Comparison of ENCODE assay signal across 17 mouse cellular contexts in the genomic region with DNA sequence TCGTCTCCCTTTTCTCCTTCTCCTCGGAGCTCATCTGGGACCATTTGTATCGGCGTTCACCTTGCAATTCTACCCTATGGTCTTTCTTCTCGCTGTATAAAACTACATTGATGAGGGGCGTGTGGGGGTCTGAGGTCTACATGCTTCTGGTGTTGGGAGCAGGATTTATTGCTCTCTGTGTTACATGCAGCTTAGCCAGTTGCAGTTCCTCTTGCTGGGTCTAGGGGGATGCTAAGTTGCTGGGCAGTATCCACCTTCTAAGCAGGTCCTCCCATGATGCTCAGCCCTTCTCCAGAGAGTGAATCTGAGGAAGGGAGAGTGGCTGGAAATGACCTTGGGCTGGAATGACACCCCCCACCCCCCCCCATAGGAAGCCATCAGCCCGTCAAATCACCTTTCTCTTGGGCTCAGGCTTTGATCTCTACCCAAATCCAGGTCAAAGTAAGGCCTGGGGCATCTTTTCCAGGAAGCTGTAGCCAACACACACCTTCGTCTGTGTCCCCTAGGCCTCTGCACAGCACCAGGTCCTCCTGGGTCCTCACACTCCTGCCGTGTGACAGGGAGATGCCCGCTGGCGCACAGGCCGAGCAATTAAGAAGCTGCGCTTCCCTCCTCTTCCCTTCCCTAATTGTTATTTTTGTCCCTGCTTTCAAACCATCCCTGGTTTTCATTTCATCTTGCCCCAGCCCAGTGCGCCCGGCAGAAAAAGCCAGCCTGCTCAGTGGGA.
DNase-seq lines count a peak whose midpoint lies in the region; ATAC-seq and TF ChIP-seq lines count a peak whose summit lies in the region.
"Had no signal": no experiment of that assay in that cellular context is flagged by ENCODE, and none has a peak within 500 bp of the region (broad histone marks: within the 10 kb centered on the region; RNA-seq: fewer than 3 reads in every experiment).

No protein-coding gene starts in this region.

- DNase-seq in hindbrain, postnatal 0 days (ENCODE audit: low spot score): no peak
- peak; percentile 73 for DNase-seq in midbrain, embryonic 11.5 days (ENCODE audit: low spot score, missing footprints)
- no peak for DNase-seq in midbrain, embryonic 10.5 days (ENCODE audit: low spot score)
- no peak for DNase-seq in limb, embryonic 10.5 days (ENCODE audit: low spot score)
- no peak for DNase-seq in stomach, postnatal 0 days (ENCODE audit: low spot score)
- no peak for DNase-seq in natural killer cell, adult 2 months (ENCODE audit: low spot score in 2 of 2)
- no peak for DNase-seq in heart, adult 18-20 months
- DNase-seq: cerebellum, adult 11 months; cerebellum, postnatal 36 days; lung, postnatal 36 days; right cerebral cortex, postnatal 14 days; thymus, adult 2 months had no signal

- no peak overlapping the region for H3K27ac ChIP-seq in hindbrain, postnatal 0 days
- no peak overlapping the region for H3K27ac ChIP-seq in hindbrain, embryonic 13.5 days
- H3K27ac ChIP-seq in midbrain, embryonic 11.5 days (ENCODE audit: low read depth, low read length): no peak overlapping the region
- no peak overlapping the region for H3K27ac ChIP-seq in midbrain, embryonic 10.5 days (replicated peaks)
- peak overlapping the region; percentile 56 for H3K27ac ChIP-seq in limb, embryonic 10.5 days
- H3K27ac ChIP-seq in stomach, postnatal 0 days (replicated peaks): no peak overlapping the region
- H3K27ac ChIP-seq: heart, embryonic 15.5 days; liver, embryonic 12.5 days; neural tube, embryonic 15.5 days had no signal

- no peak for TF ChIP-seq EP300 in stomach, postnatal 0 days (optimal IDR thresholded peaks at IDR 0.05)

- H3K4me3 ChIP-seq in hindbrain, postnatal 0 days (ENCODE audit: low read length): no peak overlapping the region
- H3K4me3 ChIP-seq in hindbrain, embryonic 13.5 days: no peak overlapping the region
- H3K4me3 ChIP-seq in midbrain, embryonic 11.5 days (ENCODE audit: low read depth, low read length): no peak overlapping the region
- H3K4me3 ChIP-seq in midbrain, embryonic 10.5 days: no peak overlapping the region
- H3K4me3 ChIP-seq in limb, embryonic 10.5 days: no peak overlapping the region
- no peak overlapping the region for H3K4me3 ChIP-seq in stomach, postnatal 0 days (ENCODE audit: low read depth, low read length)
- H3K4me3 ChIP-seq: heart, embryonic 15.5 days; liver, embryonic 12.5 days; neural tube, embryonic 15.5 days had no signal

- no peaks in the 10 kb centered on the region for H3K9me3 ChIP-seq in hindbrain, postnatal 0 days (ENCODE audit: low read length)
- no peaks in the 10 kb centered on the region for H3K9me3 ChIP-seq in hindbrain, embryonic 13.5 days
- H3K9me3 ChIP-seq in midbrain, embryonic 11.5 days (ENCODE audit: control insufficient read depth, low read length): no peaks in the 10 kb centered on the region
- no peaks in the 10 kb centered on the region for H3K9me3 ChIP-seq in midbrain, embryonic 10.5 days (replicated peaks)
- no peaks in the 10 kb centered on the region for H3K9me3 ChIP-seq in limb, embryonic 10.5 days (replicated peaks)
- no peaks in the 10 kb centered on the region for H3K9me3 ChIP-seq in stomach, postnatal 0 days (ENCODE audit: control insufficient read depth, low read length)
- H3K9me3 ChIP-seq: heart, embryonic 15.5 days; liver, embryonic 12.5 days; neural tube, embryonic 15.5 days had no signal

- no peaks in the 10 kb centered on the region for H3K4me1 ChIP-seq in hindbrain, postnatal 0 days (ENCODE audit: insufficient read depth, low read length)
- 0 out of 2 replicates have a peak, but pooled peaks cover 3% of the 10 kb centered on the region for H3K4me1 ChIP-seq in hindbrain, embryonic 13.5 days (replicated peaks)
- no peaks in the 10 kb centered on the region for H3K4me1 ChIP-seq in midbrain, embryonic 11.5 days (ENCODE audit: control insufficient read depth, insufficient read depth, low read length)
- H3K4me1 ChIP-seq in midbrain, embryonic 10.5 days: peaks cover 7% of the 10 kb centered on the region
- peaks cover 25% of the 10 kb centered on the region for H3K4me1 ChIP-seq in limb, embryonic 10.5 days
- H3K4me1 ChIP-seq in stomach, postnatal 0 days (replicated peaks; ENCODE audit: control insufficient read depth, insufficient read depth): no peaks in the 10 kb centered on the region
- H3K4me1 ChIP-seq: heart, embryonic 15.5 days; liver, embryonic 12.5 days; neural tube, embryonic 15.5 days had no signal

- peak; percentile 55 for TF ChIP-seq CTCF in hindbrain, postnatal 0 days (IDR thresholded peaks at IDR 0.05; ENCODE audit: low read depth)
- TF ChIP-seq CTCF in stomach, postnatal 0 days (IDR thresholded peaks at IDR 0.05; ENCODE audit: low read depth): peak; percentile 34; the same call in 1 of the 2 replicates

- H3K4me2 ChIP-seq in hindbrain, postnatal 0 days (ENCODE audit: low read depth, low read length): no peak overlapping the region
- no peak overlapping the region for H3K4me2 ChIP-seq in hindbrain, embryonic 13.5 days
- H3K4me2 ChIP-seq in midbrain, embryonic 11.5 days: no peak overlapping the region
- H3K4me2 ChIP-seq in stomach, postnatal 0 days (replicated peaks; ENCODE audit: low read depth): no peak overlapping the region
- H3K4me2 ChIP-seq: heart, embryonic 15.5 days; liver, embryonic 12.5 days; neural tube, embryonic 15.5 days had no signal

- no peak for ATAC-seq in hindbrain, postnatal 0 days
- no peak for ATAC-seq in hindbrain, embryonic 13.5 days (ENCODE audit: low FRiP score)
- no peak for ATAC-seq in midbrain, embryonic 11.5 days (ENCODE audit: low FRiP score)
- no peak for ATAC-seq in stomach, postnatal 0 days (ENCODE audit: low FRiP score, low TSS enrichment)
- ATAC-seq: hindbrain, embryonic 16.5 days; liver, embryonic 12.5 days had no signal

- H3K9ac ChIP-seq in hindbrain, postnatal 0 days (replicated peaks; ENCODE audit: low read length): no peak overlapping the region
- H3K9ac ChIP-seq in hindbrain, embryonic 13.5 days: no peak overlapping the region
- H3K9ac ChIP-seq in midbrain, embryonic 11.5 days (ENCODE audit: low read length): no peak overlapping the region
- no peak overlapping the region for H3K9ac ChIP-seq in stomach, postnatal 0 days (ENCODE audit: low read length)
- H3K9ac ChIP-seq: heart, embryonic 15.5 days; liver, embryonic 12.5 days; neural tube, embryonic 15.5 days had no signal

- 64% methylated on average over 15 of the region's 15 CpGs for WGBS in hindbrain, postnatal 0 days
- 75% methylated on average over 15 of the region's 15 CpGs for WGBS in hindbrain, embryonic 13.5 days
- WGBS in midbrain, embryonic 11.5 days: 72% methylated on average over 15 of the region's 15 CpGs
- WGBS in midbrain, embryonic 10.5 days: 80% methylated on average over 15 of the region's 15 CpGs
- 68% methylated on average over 15 of the region's 15 CpGs for WGBS in limb, embryonic 10.5 days
- WGBS in stomach, postnatal 0 days: 90% methylated on average over 15 of the region's 15 CpGs

- no peaks in the 10 kb centered on the region for H3K27me3 ChIP-seq in hindbrain, postnatal 0 days (ENCODE audit: insufficient read depth, low read length)
- peaks cover 31% of the 10 kb centered on the region for H3K27me3 ChIP-seq in hindbrain, embryonic 13.5 days
- no peaks in the 10 kb centered on the region for H3K27me3 ChIP-seq in midbrain, embryonic 11.5 days (ENCODE audit: control insufficient read depth, insufficient read depth, low read length)
- no peaks in the 10 kb centered on the region for H3K27me3 ChIP-seq in midbrain, embryonic 10.5 days (ENCODE audit: low read depth, poor library complexity, severe bottlenecking)
- H3K27me3 ChIP-seq in limb, embryonic 10.5 days (ENCODE audit: low read depth, poor library complexity, severe bottlenecking): 0 out of 2 replicates have a peak, but pooled peaks cover 6% of the 10 kb centered on the region
- H3K27me3 ChIP-seq in stomach, postnatal 0 days (ENCODE audit: control insufficient read depth, insufficient read depth, low read length): no peaks in the 10 kb centered on the region
- H3K27me3 ChIP-seq: heart, embryonic 15.5 days; neural tube, embryonic 15.5 days had no signal

- H3K36me3 ChIP-seq in hindbrain, postnatal 0 days (ENCODE audit: insufficient read depth, low read length): no peaks in the 10 kb centered on the region
- H3K36me3 ChIP-seq in hindbrain, embryonic 13.5 days: no peaks in the 10 kb centered on the region
- no peaks in the 10 kb centered on the region for H3K36me3 ChIP-seq in midbrain, embryonic 11.5 days (ENCODE audit: control insufficient read depth, insufficient read depth, low read length)
- H3K36me3 ChIP-seq in midbrain, embryonic 10.5 days: no peaks in the 10 kb centered on the region
- H3K36me3 ChIP-seq in limb, embryonic 10.5 days: no peaks in the 10 kb centered on the region
- H3K36me3 ChIP-seq in stomach, postnatal 0 days (ENCODE audit: control insufficient read depth, insufficient read depth, low read length): no peaks in the 10 kb centered on the region
- H3K36me3 ChIP-seq: heart, embryonic 15.5 days; liver, embryonic 12.5 days; neural tube, embryonic 15.5 days had no signal
